Mouse (Mus musculus) liver, embryonic 12.5 days (tissue): ENCODE results near the gene Spata45. TPM values are rescaled to one million over a fixed set of nuclear protein-coding genes. Genes with fewer than 3 reads are reported as not detected.

Source experiments
- ATAC-seq: fragments of 200-750 bp; cut with Nextera tagmentation; 2 replicates; pipeline ENCODE4 v1.8.0; 2017; ENCODE audit warnings: moderate number of reproducible peaks, mild to moderate bottlenecking, moderate library complexity
- H3K27ac ChIP-seq: fragments of 300-500 bp; sonication (generic); 2 replicates; pipeline ENCODE4 v1.5.1; 2016; ENCODE audit warnings: mild to moderate bottlenecking
- H3K27me3 ChIP-seq: fragments of 300-500 bp; sonication (generic); replicated peaks from 2 replicates; pipeline ENCODE4 v1.6.1; 2016; ENCODE audit warnings: mild to moderate bottlenecking, moderate library complexity
- H3K36me3 ChIP-seq: fragments of 300-500 bp; sonication (generic); 2 replicates; pipeline ENCODE4 v1.6.1; 2016; ENCODE audit warnings: mild to moderate bottlenecking, moderate library complexity
- H3K4me1 ChIP-seq: fragments of 300-500 bp; sonication (generic); 2 replicates; pipeline ENCODE4 v1.6.1; 2016
- H3K4me2 ChIP-seq: fragments of 300-500 bp; sonication (generic); 2 replicates; pipeline ENCODE4 v1.6.1; 2016; ENCODE audit warnings: mild to moderate bottlenecking, moderate library complexity
- H3K4me3 ChIP-seq: fragments of 300-500 bp; sonication (generic); 2 replicates; pipeline ENCODE4 v1.5.1; 2016; ENCODE audit warnings: mild to moderate bottlenecking, moderate library complexity
- H3K9ac ChIP-seq: fragments of 300-500 bp; sonication (generic); 2 replicates; pipeline ENCODE4 v1.6.1; 2016; ENCODE audit warnings: mild to moderate bottlenecking, moderate library complexity
- H3K9me3 ChIP-seq: fragments of 300-500 bp; sonication (generic); replicated peaks from 2 replicates; pipeline ENCODE4 v1.6.1; 2016; ENCODE audit warnings: mild to moderate bottlenecking, moderate library complexity
- WGBS: fragments of 180-500 bp; shearing (Covaris S2); methylation state at CpG from one replicate; pipeline ENCODE4 v1.1.7; 2016; ENCODE audit not compliant: insufficient replicate concordance; 5-methylcytosine and 5-hydroxymethylcytosine counted together
- polyA plus RNA-seq: library from polyadenylated mRNA; unstranded; fragments of >200 nt; fragmentation: Nextera tagmentation; extraction: Ambion mirVana; gene quantifications from 2 replicates; pipeline ENCODE4 v1.2.1, GENCODE M21; 2016

Gene Spata45
- not detected in 2 replicates for polyA plus RNA-seq

DNA sequence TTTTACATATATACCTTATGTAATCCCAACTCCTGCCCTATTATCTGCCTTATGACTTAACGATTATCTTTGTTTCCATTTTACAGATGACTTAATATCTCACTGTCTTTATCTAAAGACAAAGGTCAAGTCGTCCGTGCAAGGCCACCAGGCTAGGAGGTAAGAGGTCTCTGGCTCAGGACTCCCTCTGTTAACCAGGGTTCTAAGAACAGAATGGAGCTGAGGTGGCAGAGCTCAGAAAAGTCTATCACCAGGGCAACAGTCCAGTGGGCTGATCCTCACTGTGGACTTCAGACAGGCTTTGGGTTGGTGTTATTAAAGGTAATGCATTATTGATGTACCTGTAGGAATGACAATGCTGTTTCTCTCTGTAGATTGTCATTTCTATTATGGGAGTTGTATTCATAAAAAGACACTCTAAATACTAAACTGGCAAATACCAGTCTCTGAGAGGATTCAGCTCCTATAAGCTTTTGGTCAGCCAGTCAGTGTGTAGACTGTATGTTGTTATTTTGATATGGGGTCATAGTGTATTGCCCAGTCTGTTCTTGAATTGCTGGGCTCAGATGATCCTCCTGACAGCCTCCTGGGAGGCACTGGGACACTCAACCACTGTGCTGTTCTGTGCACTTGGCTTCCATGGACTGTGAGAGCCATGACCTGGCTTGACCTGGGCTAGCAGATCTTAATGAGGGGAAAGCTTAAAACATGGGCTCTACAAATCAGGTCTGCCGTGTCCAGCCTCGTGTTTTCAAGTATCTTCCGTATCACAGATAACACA is at the start of gene Spata45:
Gene Spata45 (plus strand): TSS at position 86 of the 781 bp plus-strand sequence.
- ATAC-seq: no peak
- peaks cover 5% of the 10 kb centered on the region; the same call in 1 of the 2 replicates for H3K27me3 ChIP-seq
- no peak within 1 kb of the TSS for H3K4me3 ChIP-seq
- no peaks in the 10 kb centered on the region for H3K36me3 ChIP-seq
- H3K9ac ChIP-seq: no peak within 1 kb of the TSS
- whole genome bisulfite sequencing: 54% methylated on average over 6 of the region's 6 CpGs
- no peaks in the 10 kb centered on the region for H3K9me3 ChIP-seq
- no peaks in the 10 kb centered on the region for H3K4me1 ChIP-seq
- H3K4me2 ChIP-seq: no peak within 1 kb of the TSS
- H3K27ac ChIP-seq: no peak within 1 kb of the TSS

DNA sequence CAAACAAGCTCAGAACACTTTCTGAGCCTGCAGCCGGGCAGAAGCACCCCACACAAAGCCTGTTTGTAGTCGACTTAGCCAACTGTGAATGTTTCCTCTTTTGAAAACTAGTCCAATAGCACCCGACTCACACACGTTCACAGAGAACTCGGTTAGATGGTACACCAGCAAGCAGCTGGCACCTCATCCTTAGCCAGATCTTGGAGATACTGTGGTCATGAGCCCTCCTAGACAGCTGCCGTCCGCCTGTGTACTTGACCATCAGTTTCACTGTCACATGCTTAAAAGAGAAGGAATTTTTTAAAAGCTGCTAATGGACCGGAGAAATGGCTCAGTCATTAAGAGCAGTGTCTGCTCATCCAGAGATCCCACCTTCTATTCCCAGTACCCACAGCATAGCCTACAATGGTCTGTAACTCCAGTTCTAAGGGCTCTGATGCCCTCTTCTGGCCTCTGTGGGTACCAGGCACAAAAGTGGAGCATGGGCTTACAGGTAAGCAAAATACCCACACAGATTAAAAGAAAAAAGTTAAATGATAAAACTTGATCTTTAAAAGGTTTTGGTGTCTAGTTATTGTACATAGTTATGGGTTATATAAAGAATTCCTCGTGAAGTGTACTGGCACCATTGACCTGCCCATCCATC is 46.9 kb upstream of the Spata45 start:
- no peak for ATAC-seq
- no peaks in the 10 kb centered on the region for H3K36me3 ChIP-seq
- 70% methylated on average over 9 of the region's 9 CpGs for WGBS
- no peak overlapping the region for H3K4me3 ChIP-seq
- H3K9me3 ChIP-seq: no peaks in the 10 kb centered on the region
- no peak overlapping the region for H3K4me2 ChIP-seq
- H3K27me3 ChIP-seq: peaks cover 10% of the 10 kb centered on the region; the same call in 1 of the 2 replicates
- no peak overlapping the region for H3K9ac ChIP-seq
- H3K27ac ChIP-seq: no peak overlapping the region
- no peaks in the 10 kb centered on the region for H3K4me1 ChIP-seq

DNA sequence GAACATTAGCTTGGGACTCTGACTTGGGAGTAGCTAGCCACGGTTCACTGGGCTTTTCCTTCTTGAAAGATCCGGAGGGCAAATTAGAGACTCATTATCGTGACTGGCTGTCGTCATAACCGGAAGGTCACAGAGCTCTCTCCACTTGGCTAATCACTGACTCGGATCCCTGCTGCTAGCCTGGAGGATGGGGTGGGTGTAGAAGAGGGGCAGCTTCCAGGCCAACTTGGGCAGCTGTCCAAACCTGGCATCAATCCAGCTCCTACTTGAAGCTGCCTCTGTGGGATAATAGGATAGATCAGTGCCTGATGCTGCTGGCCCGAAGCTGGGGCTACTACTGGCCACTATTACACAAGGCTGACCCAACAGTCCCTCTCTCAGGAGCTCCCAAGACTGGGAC is 40.9 kb upstream of the Spata45 start:
- WGBS: 74% methylated on average over 7 of the region's 7 CpGs
- no peak overlapping the region for H3K4me3 ChIP-seq
- H3K9me3 ChIP-seq: peaks cover 3% of the 10 kb centered on the region; the same call in 1 of the 2 replicates
- H3K9ac ChIP-seq: no peak overlapping the region
- no peaks in the 10 kb centered on the region for H3K4me1 ChIP-seq
- no peaks in the 10 kb centered on the region for H3K36me3 ChIP-seq
- no peak for ATAC-seq
- peaks cover 21% of the 10 kb centered on the region; the same call in 1 of the 2 replicates for H3K27me3 ChIP-seq
- H3K27ac ChIP-seq: no peak overlapping the region
- no peak overlapping the region for H3K4me2 ChIP-seq

DNA sequence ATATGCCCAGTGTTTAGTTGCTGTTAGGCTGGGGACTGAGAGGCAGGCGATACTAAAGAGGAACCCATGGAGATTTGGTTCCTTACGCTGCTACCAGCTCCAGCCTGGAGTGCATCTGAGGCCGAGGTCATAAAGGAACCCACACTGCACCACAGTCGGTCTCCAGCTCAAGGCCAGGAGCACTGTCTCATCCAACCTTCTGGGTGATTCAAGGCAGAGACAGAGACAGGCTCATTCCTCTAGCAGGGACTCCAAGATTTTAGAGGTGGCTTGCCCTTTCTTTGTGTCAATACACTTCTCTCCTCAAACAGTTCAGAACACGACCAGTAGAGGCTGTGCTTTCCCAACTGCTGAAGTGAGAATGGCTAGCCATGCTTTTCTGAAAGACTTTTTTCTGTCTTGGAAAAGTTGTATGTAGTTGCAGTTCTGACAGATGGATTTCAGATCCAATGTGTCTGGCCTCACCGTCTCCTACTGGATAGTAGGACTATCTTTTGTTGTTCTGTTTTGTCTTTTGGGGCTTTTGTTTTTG is 40.0 kb upstream of the Spata45 start:
- ATAC-seq: no peak
- WGBS: 48% methylated on average over 6 of the region's 6 CpGs
- peaks cover 3% of the 10 kb centered on the region; the same call in 1 of the 2 replicates for H3K9me3 ChIP-seq

DNA sequence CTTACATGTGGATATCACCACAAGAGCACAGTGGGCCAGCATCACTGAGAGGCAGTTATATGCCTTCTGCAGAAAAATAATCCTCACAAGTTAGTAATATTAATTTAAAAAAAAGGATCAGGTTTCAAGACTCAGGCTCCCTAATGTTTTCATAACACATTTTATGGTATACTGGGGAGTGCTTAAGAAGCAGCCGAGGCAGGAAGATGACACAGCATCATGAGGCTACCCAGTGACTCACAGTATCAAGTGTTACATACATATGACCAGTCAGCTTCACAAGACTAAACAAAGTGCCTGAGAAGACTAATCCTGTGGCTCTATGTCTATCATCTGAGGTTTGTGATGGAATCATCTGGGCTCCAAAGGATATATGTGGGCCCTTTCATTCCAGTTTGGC is 38.4 kb upstream of the Spata45 start:
- Histone ChIP-seq H3K4me3 (no peak overlapping the region), H3K4me1 (no peaks in the 10 kb centered on the region), H3K27ac (no peak overlapping the region), H3K27me3 (peaks cover 21% of the 10 kb centered on the region; the same call in 1 of the 2 replicates), H3K9me3 (peaks cover 3% of the 10 kb centered on the region; the same call in 1 of the 2 replicates), H3K4me2 (no peak overlapping the region), H3K9ac (no peak overlapping the region), H3K36me3 (no peaks in the 10 kb centered on the region)
- WGBS: 61% methylated on average over 1 of the region's 1 CpGs
- no peak for ATAC-seq

More for the DNA sequence above, 40.0 kb upstream of the Spata45 start:
- Histone ChIP-seq H3K9ac (no peak overlapping the region), H3K4me3 (no peak overlapping the region), H3K4me1 (no peaks in the 10 kb centered on the region), H3K27me3 (peaks cover 21% of the 10 kb centered on the region; the same call in 1 of the 2 replicates), H3K27ac (no peak overlapping the region), H3K36me3 (no peaks in the 10 kb centered on the region), H3K4me2 (no peak overlapping the region)

DNA sequence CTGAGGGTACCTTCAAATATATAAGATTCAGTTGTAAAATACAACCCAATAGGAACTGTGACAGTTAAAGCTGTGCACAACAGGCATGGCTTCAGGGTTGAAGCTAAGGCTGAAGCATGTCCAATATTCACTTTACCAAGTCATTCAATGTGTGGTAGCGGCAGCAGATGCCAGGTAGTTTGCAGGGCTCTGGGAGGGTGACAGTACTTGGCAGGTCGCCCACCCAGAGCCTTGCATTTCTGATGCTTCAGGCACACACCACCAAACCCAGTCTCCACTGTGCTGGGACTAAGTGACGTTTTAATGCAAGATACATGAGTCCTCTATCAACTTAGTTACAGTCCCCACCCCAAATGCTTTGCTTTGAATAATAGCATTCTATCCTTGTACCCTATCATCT is 35.8 kb upstream of the Spata45 start:
- Histone ChIP-seq H3K36me3 (peaks cover 16% of the 10 kb centered on the region), H3K27ac (no peak overlapping the region), H3K4me1 (no peaks in the 10 kb centered on the region), H3K27me3 (0 out of 2 replicates have a peak, but pooled peaks cover 2% of the 10 kb centered on the region), H3K4me3 (no peak overlapping the region), H3K9me3 (peaks cover 3% of the 10 kb centered on the region; the same call in 1 of the 2 replicates), H3K4me2 (no peak overlapping the region), H3K9ac (no peak overlapping the region)
- ATAC-seq: no peak
- 79% methylated on average over 3 of the region's 3 CpGs for WGBS

DNA sequence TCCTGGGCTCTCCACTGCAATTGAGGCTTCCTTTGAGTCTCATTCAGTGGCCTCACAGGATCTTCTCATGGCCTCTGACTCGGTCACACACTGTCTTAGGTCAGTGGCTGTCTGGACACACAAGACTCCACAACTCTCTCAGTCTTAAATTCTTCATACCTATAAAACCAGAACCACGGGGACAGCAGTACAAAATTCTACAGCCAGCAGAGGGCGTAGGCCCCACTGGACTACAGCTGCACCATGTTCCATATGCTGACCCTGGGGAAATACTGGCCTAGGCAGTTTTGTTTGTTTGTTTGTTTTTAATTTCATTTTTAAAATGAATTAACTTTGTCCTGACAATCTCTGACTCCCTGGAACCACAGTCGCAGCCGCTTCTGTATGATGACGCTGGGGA is 34.2 kb upstream of the Spata45 start:
- Histone ChIP-seq H3K36me3 (peaks cover 22% of the 10 kb centered on the region), H3K4me1 (no peaks in the 10 kb centered on the region), H3K27me3 (no peaks in the 10 kb centered on the region), H3K9ac (no peak overlapping the region), H3K4me3 (no peak overlapping the region), H3K27ac (no peak overlapping the region), H3K9me3 (peaks cover 3% of the 10 kb centered on the region; the same call in 1 of the 2 replicates), H3K4me2 (no peak overlapping the region)
- no peak for ATAC-seq
- 64% methylated on average over 6 of the region's 6 CpGs for WGBS

DNA sequence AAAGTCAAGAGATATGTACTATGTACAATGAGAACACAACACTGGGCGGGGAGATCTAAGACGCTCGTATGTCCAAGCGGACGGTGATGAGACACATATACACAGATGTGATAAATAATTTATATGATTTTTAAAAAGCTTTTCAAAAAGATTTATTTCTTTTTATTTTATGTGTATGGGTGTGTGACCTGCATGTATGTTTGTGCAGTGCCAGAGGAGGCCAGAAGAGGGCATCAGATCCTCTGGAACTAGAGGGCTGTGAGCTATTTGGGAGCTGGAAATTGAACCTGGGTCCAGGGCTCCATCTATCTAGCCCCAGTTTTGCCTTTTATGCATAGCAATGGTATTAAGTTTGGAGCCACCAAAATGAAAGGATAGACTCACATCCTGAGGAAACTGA is 27.7 kb upstream of the Spata45 start:
- Histone ChIP-seq H3K9me3 (no peaks in the 10 kb centered on the region), H3K27ac (no peak overlapping the region), H3K4me3 (no peak overlapping the region), H3K36me3 (peaks cover 83% of the 10 kb centered on the region), H3K4me1 (no peaks in the 10 kb centered on the region), H3K27me3 (no peaks in the 10 kb centered on the region), H3K9ac (no peak overlapping the region), H3K4me2 (no peak overlapping the region)
- 88% methylated on average over 5 of the region's 5 CpGs for WGBS
- no peak for ATAC-seq

DNA sequence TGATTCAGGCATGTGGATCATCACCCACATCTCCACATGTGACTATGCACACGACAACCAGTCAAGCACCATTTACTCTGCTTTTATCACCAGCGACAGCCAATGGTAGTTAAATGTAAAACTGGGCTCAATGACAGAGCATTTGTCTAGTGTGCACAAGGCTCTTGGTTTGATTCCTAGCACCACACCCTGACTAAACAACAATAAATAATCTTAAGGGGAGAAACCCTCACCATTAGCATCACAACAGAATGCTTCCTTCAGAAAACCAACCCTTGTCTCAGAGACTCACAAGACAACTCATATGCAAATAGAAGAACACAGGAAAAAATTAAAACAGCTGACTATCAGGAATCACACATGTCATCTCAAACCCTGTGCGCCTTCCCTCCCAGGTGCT is 22.2 kb upstream of the Spata45 start:
- H3K27me3 ChIP-seq: no peaks in the 10 kb centered on the region
- H3K9me3 ChIP-seq: no peaks in the 10 kb centered on the region
- no peak overlapping the region for H3K9ac ChIP-seq
- no peak overlapping the region for H3K4me2 ChIP-seq
- WGBS: 89% methylated on average over 3 of the region's 3 CpGs
- H3K36me3 ChIP-seq: peaks cover 61% of the 10 kb centered on the region
- H3K27ac ChIP-seq: no peak overlapping the region
- no peak for ATAC-seq
- no peak overlapping the region for H3K4me3 ChIP-seq
- no peaks in the 10 kb centered on the region for H3K4me1 ChIP-seq

DNA sequence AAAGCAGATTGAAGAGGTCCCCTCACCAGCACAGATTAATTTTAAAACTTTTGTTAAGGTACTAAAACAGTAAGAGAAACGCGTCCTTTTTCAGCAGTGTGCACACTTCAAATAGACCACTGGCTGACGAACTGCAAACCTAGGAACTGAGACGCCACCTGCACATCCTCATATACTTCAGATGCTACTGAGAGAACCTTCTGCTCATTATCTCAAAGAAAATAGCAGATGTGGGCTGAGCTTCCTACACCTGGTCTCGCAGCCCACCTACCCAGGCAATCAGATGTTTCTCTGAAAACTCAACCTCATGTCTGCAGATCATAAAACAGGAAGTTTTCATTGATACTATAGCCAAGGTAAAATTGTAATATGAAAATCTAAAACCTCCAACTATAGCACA is 16.6 kb upstream of the Spata45 start:
- 84% methylated on average over 5 of the region's 5 CpGs for WGBS
- H3K4me2 ChIP-seq: no peak overlapping the region
- H3K36me3 ChIP-seq: peaks cover 25% of the 10 kb centered on the region
- no peaks in the 10 kb centered on the region for H3K27me3 ChIP-seq
- H3K4me1 ChIP-seq: peaks cover 9% of the 10 kb centered on the region
- H3K9me3 ChIP-seq: no peaks in the 10 kb centered on the region
- no peak overlapping the region for H3K4me3 ChIP-seq
- H3K9ac ChIP-seq: no peak overlapping the region
- no peak overlapping the region for H3K27ac ChIP-seq
- ATAC-seq: no peak

DNA sequence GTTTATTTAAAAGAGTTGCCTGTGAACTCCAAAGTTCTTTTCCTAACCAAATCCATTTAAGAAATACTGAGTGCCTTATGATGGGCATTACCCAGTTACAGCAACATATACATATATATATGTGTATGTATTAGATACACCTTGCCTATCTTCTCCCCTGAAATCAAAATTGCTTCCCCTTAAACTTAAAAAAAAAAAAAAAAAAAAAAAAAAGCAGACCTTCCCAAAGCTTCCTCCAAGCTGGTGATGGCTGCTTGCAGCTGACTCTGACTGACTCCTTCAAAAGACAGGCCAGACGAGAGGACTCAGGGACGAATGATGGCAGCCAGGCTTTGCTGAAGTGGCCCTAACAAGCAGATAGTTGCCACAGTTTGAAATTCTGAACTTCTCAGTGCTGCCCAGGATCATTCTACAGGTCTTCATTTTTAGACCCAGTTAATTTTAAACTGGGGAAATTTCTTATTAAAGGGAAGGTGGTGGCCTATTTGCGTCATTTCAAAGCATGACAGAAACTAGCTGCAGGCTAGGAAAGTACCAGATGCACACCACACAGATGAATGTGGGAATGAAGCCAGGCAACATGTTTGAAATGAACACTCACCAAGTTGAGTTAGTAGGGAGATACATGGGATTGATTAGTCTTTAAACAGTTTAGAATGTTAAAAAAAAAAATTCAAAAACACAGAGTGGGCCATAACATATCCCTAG is 16.1 kb upstream of the Spata45 start:
- Histone ChIP-seq H3K9me3 (no peaks in the 10 kb centered on the region), H3K4me1 (peaks cover 14% of the 10 kb centered on the region), H3K4me2 (no peak overlapping the region), H3K27me3 (no peaks in the 10 kb centered on the region), H3K27ac (no peak overlapping the region), H3K9ac (no peak overlapping the region), H3K36me3 (peaks cover 19% of the 10 kb centered on the region), H3K4me3 (no peak overlapping the region)
- WGBS: 87% methylated on average over 3 of the region's 3 CpGs
- no peak for ATAC-seq
